In genomic region chr2:163048125-163048524, GRCm38 (mm10) we compare ENCODE assay signal across 8 mouse cellular contexts. TPM values are rescaled to one million over a fixed set of nuclear protein-coding genes. Genes with fewer than 3 reads are reported as not detected.
DNase-seq lines count a peak whose midpoint lies in the region; ATAC-seq lines count a peak whose summit lies in the region.

No protein-coding gene starts in this region.

- no peak overlapping the region for H3K27ac ChIP-seq in hindbrain, embryonic 10.5 days
- H3K27ac ChIP-seq in lung, embryonic 15.5 days, result no peak overlapping the region

- ATAC-seq in lung, embryonic 15.5 days (ENCODE audit: borderline replicate concordance, extremely low read depth, low FRiP score, low TSS enrichment), result peak; percentile 83; the same call in 1 of the 2 replicates

- H3K4me2 ChIP-seq in lung, embryonic 15.5 days, result peak overlapping the region; percentile 56

- H3K4me1 ChIP-seq in hindbrain, embryonic 10.5 days (replicated peaks), result peaks cover 9% of the 10 kb centered on the region; the same call in 1 of the 2 replicates
- H3K4me1 ChIP-seq in lung, embryonic 15.5 days, result no peaks in the 10 kb centered on the region

- H3K36me3 ChIP-seq in hindbrain, embryonic 10.5 days, result peaks cover 50% of the 10 kb centered on the region
- peaks cover 36% of the 10 kb centered on the region for H3K36me3 ChIP-seq in lung, embryonic 15.5 days

- no peaks in the 10 kb centered on the region for H3K27me3 ChIP-seq in hindbrain, embryonic 10.5 days (ENCODE audit: insufficient read depth, poor library complexity, severe bottlenecking)
- H3K27me3 ChIP-seq in lung, embryonic 15.5 days, result no peaks in the 10 kb centered on the region

- 4% methylated on average over 10 of the region's 10 CpGs for WGBS in hindbrain, embryonic 10.5 days
- under 1% methylated on average over 10 of the region's 10 CpGs for WGBS in lung, embryonic 15.5 days

- H3K9ac ChIP-seq in lung, embryonic 15.5 days, result no peak overlapping the region

- peak; percentile 78 for DNase-seq in NIH3T3 (ENCODE audit: low read depth)
- peak; percentile 30 for DNase-seq in cerebellum, adult 9-11 months
- peak; percentile 25 to 78 for DNase-seq in frontal cortex, adult 2 months (ENCODE audit: extremely low spot score in 1 of 2, low spot score in 1 of 2)
- DNase-seq in hindbrain, embryonic 10.5 days (ENCODE audit: low spot score), result peak; percentile 70
- DNase-seq in layer of hippocampus, adult 9-10 months (ENCODE audit: low spot score), result peak; percentile 33
- peak; percentile 19 for DNase-seq in ovary, postnatal 10 days (ENCODE audit: low spot score)
- DNase-seq in thymus, postnatal 10 days (ENCODE audit: low spot score in 2 of 2), result peak; percentile 16 to 66

- no peaks in the 10 kb centered on the region for H3K9me3 ChIP-seq in hindbrain, embryonic 10.5 days
- no peaks in the 10 kb centered on the region for H3K9me3 ChIP-seq in lung, embryonic 15.5 days

- H3K4me3 ChIP-seq in hindbrain, embryonic 10.5 days, result no peak overlapping the region
- H3K4me3 ChIP-seq in lung, embryonic 15.5 days, result peak overlapping the region; percentile 22; the same call in 1 of the 2 replicates

RNA-seq across cellular contexts. Expression of gene Mybl2, which starts 6.4 kb away (rescaled TPM):
- polyA plus RNA-seq in frontal cortex, adult 2 months (2012; rRNA removed), result 1.8 and 2.6 TPM in 2 replicates
- 44.5 and 51.0 TPM in 2 replicates for polyA plus RNA-seq in hindbrain, embryonic 10.5 days (2016; fragmentation: Nextera tagmentation; extraction: Ambion mirVana)
- 30.3 and 31.8 TPM in 2 replicates for polyA plus RNA-seq in lung, embryonic 15.5 days (2015; fragmentation: Nextera tagmentation; extraction: Ambion mirVana)

RNA-seq across cellular contexts. Expression of gene Ift52, which starts 31.0 kb away (rescaled TPM):
- 32.9 and 34.3 TPM in 2 replicates for polyA plus RNA-seq in frontal cortex, adult 2 months (2012; rRNA removed)
- 52.3 and 55.1 TPM in 2 replicates for polyA plus RNA-seq in hindbrain, embryonic 10.5 days (2016; fragmentation: Nextera tagmentation; extraction: Ambion mirVana)
- polyA plus RNA-seq in lung, embryonic 15.5 days (2015; fragmentation: Nextera tagmentation; extraction: Ambion mirVana), result 47.8 and 48.9 TPM in 2 replicates

RNA-seq across cellular contexts. Expression of gene Gtsf1l, which starts 39.5 kb away (rescaled TPM):
- not detected in 2 replicates for polyA plus RNA-seq in frontal cortex, adult 2 months (2012; rRNA removed)
- not detected in 2 replicates for polyA plus RNA-seq in hindbrain, embryonic 10.5 days (2016; fragmentation: Nextera tagmentation; extraction: Ambion mirVana)
- polyA plus RNA-seq in lung, embryonic 15.5 days (2015; fragmentation: Nextera tagmentation; extraction: Ambion mirVana), result not detected in 2 replicates

Comparison
In these comparisons a context has a peak if more than half of its experiments do, and no peak if none do; other contexts are left out.
1. DNase-seq: peak in every context shown above with its lines; median percentile 78 in NIH3T3; 70 in hindbrain, embryonic 10.5 days; 52 in frontal cortex, adult 2 months; 41 in thymus, postnatal 10 days; 33 in layer of hippocampus, adult 9-10 months; 30 in cerebellum, adult 9-11 months; 19 in ovary, postnatal 10 days.